Mouse (Mus musculus) mouse embryonic stem cell (cell line): Measurements from ENCODE around the gene Entpd3.

ENCODE experiments used
- in situ Hi-C, 2 experiments: fragments of 300-500 bp; cut with MboI; formaldehyde crosslinking; loops; 1 replicate in 1 of 2; 3 replicates in 1 of 2; pipeline ENCODE4 v1.14.3; 2019 to 2020; ENCODE audit warnings: low sequenced_read_pairs in 2 of 2, low pct_unique_long_range_greater_than_20kb in 1 of 2, mixed read lengths in 1 of 2; ENCODE audit not compliant: unreplicated experiment in 1 of 2

Entpd3 gene

GRCm38 (mm10) chr9:120539662-120540251 is at the start of gene Entpd3:
Gene Entpd3, plus strand, starts transcription at chr9:120539818.
- in situ Hi-C loops: no loop called here

GRCm38 (mm10) chr9:120491509-120491908 is 48.1 kb upstream of the Entpd3 start:
- in situ Hi-C loops: no loop called here

- in situ Hi-C loops: no loop called here
Measured at GRCm38 (mm10) chr9:120492010-120492399, 47.6 kb upstream of the Entpd3 start, which contains the start of gene Eif1b. Gene Eif1b, plus strand, starts transcription at chr9:120492232.

GRCm38 (mm10) chr9:120492400-120493351 is 46.9 kb upstream of the Entpd3 start:
- in situ Hi-C loops: no loop called here

- in situ Hi-C loops: no loop called here
Measured at GRCm38 (mm10) chr9:120493781-120494180, 45.8 kb upstream of the Entpd3 start.

GRCm38 (mm10) chr9:120496691-120497090 is 42.9 kb upstream of the Entpd3 start:
- in situ Hi-C loops: no loop called here

DNA sequence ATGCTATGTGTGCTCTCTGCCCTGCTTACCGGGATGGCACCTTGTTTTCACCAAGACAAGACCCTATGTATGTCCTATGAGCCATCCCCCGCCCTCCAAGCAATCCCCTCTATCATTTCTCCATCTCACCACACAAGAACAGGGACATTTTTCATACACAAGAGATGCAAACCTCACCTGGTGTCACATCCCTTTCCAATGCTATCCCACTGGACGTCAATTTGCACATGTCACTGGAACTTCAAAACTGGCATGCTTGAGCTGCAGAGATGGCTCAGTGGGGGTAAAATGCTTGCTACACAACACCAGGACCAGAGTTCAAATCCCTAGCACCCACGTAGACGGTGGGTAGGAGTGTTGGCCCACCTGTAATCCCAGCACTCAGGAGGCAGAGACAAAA is 41.6 kb upstream of the Entpd3 start:
- in situ Hi-C loops: no loop called here

DNA sequence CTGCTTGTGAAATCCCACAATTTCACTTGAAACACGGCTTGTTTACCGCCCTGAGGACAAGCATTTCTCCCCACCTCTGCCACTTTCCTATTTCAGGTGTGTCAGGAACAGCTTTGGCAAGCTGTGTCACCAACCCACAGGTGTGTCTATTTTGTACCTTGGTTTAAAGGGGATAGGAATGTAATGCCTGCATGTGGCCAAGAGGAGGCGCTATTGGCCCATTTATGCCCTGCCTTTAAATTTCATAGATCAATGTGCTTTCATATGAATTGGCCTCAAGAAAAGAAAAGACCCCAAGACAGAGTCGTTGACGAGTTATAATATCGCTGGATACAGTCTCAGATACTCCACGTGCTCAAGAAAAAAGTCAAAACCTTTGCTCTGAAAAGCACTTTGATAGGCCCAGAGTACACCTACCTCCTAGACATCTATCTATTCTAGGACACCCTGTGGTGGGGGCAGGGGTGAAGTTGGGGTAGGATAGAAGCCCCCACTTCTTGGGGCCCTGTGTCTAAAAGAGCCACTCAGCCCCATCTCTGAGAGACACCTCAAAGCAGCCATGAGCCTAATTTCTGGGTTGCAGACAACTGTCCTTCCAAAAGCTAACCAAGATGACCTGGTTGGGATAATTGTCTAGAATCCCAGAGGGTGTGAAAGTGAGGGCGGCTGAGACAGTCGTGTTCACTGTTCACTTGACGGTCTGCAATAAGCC is 38.3 kb upstream of the Entpd3 start:
- in situ Hi-C loops: loop anchor here (5.0 kb wide), 1 partner anchor 81 kb away; no protein-coding TSS in a partner anchor

GRCm38 (mm10) chr9:120502013-120502412 is 37.6 kb upstream of the Entpd3 start:
- in situ Hi-C loops: loop anchor here (5.0 kb wide), 1 partner anchor 80 kb away; no protein-coding TSS in a partner anchor

GRCm38 (mm10) chr9:120504423-120504822 is 35.2 kb upstream of the Entpd3 start:
- in situ Hi-C loops: loop anchor here (5.0 kb wide), 1 partner anchor 78 kb away; no protein-coding TSS in a partner anchor

DNA sequence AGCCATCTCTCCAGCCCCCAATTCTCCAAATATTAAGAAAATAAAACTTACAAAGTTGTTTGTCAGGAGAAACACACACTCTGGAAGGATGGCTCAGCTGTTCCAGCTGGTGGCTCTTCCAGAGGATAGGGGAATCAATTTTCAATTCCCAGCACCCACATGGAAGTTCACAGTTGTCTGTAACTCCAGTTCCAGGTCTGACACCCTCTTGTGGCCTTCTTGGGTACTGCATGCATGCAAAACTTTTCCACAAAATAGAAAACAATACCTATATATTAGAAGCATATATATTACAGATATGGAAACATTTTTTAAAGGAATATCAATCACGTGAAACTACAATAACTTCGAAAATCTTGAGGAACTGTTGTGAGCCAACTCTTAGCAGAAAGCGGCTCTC is 27.8 kb upstream of the Entpd3 start:
- in situ Hi-C loops: loop anchor here in 1 of 2 experiments (10.0 kb wide), 1 partner anchor 53 kb away; no protein-coding TSS in a partner anchor

DNA sequence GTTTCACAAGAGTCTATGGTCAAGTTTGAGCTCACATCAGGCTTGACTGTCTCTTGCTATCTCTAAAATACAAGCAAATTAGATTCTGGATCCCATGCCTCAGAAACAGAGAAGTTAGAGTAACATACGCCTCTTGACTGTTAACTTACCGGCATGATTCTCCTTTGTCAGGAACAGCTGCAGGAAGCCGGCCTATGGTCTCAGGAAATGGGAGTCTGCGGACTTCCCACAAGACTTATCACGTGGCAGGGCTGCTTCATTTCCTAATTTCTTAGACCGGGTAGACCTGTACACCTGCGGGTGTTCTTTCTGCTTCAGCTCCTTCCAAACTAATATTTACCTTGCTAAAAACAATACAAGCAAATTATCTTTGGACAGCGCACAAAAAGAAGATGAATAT is 22.9 kb upstream of the Entpd3 start:
- in situ Hi-C loops: loop anchor here in 1 of 2 experiments (10.0 kb wide), 1 partner anchor 48 kb away; no protein-coding TSS in a partner anchor

DNA sequence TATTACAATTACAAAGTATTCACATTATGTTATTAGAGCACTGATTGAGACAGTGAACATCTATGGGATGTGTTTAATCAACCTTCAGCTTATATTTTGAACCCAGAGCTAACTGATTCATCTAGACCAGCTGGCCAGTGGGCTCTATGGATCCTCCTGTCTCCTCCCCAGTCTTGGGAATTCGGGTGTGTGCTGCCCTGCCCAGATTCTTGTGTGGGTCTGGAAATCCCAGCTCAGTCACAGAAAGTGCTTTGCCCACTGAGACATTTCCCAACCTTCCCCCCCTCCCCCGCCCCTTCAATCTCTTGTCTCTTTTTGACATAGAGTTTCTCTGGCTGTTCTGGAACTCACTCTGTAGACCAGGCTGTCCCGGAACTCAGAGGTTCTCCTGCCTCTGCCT is 20.7 kb upstream of the Entpd3 start:
- in situ Hi-C loops: loop anchor here in 1 of 2 experiments (10.0 kb wide), 1 partner anchor 46 kb away; no protein-coding TSS in a partner anchor

DNA sequence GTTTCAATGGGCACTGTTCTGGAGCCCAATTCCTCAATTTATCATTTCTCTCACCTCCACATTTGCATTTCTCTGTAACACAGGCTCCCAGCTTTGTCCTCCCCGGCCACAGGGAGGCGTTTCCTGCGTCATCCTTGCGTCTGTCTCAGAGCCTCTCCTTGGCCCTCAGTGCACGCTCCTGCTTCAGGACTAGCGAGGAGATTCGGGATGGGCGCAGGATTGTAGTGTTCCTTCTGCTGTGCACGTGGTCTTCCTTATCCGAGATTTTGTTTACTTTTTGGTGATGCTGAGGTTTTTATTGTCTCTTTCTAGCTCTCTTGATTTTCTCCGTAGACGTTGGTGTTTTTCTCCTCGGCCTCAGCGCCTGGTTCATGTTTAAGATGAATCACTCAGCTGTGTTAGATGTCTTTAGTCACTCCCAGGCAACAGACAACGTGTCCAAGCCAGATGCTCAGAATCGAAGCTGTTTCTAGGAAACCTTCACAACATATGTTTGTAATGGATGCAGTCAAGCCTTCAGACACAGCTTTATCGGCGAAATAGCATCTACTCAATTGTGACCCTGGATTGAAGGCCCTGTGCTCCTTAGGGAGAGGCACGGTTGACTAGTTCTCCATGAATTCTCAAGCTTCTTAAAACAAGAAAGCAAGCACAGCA is 20.0 kb upstream of the Entpd3 start:
- in situ Hi-C loops: loop anchor here in 1 of 2 experiments (10.0 kb wide), 1 partner anchor 45 kb away; no protein-coding TSS in a partner anchor

DNA sequence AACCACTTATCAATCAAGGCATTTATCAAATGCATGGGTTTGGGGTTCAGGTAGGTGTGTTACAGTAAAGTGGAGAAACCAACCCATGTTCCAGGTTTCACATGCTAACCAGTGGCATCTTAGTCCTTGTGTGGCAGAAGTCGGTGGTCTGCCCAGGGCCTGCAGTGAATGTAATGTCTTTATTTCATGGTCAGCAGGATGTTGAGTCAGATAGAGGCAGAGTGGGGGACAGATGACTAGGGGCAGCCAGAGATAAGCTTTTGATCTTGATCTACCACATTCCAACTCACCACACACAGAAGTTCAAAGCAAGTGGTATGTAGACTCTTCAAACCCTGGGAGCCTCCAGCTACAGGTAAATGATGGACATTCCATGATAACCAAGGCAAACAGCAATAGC is 18.5 kb upstream of the Entpd3 start:
- in situ Hi-C loops: no loop called here

DNA sequence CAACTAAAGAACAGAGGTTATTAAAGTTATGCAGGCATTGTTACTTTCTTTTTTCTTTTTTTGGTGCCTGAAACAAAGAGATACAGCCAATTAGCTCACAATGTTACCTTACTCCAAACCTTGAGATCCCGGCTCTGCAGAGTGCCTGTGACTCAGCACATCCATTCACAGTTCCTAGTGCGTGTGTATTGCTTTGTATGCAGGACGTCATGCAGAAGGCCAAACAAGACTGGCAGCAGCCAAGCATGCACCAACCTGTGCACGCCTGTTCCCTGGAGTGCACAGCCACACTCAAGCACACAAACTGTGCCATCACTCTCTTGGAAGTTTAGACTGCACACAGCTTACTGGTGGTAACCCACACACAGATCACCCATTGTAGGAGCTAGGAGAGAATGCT is 12.3 kb upstream of the Entpd3 start:
- in situ Hi-C loops: no loop called here

DNA sequence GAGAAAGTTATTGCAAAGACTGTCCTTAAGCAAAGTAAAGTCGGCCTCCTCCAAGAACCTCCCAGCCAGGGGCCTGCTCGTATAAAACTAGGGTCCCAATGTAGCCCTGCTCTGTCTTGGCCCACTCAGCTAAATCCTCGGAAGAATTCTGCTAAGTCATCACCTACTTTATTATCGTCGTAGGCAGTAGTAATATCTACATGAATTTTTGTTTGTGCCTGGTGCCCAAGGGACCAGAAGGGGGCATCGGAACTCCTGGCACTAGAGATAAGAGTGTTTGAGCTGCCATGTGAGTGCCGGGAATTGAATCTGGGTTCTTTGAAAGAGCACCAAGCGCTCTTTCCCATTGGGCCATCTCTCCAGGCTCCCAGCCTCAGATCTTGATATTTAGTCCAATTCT is 11.7 kb upstream of the Entpd3 start:
- in situ Hi-C loops: no loop called here

- in situ Hi-C loops: no loop called here
Measured at GRCm38 (mm10) chr9:120528815-120529510, 10.7 kb upstream of the Entpd3 start.
